Mouse (Mus musculus): ENCODE results near the gene Tbcd. TPM values are rescaled to one million over a fixed set of nuclear protein-coding genes. Genes with fewer than 3 reads are reported as not detected.
A peak's percentile ranks its signal among the peaks of the same experiment; 100 is the strongest.

Gene Tbcd
- total RNA-seq, 2 experiments from 2014 or later = 49.5 to 51.1 TPM

DNA sequence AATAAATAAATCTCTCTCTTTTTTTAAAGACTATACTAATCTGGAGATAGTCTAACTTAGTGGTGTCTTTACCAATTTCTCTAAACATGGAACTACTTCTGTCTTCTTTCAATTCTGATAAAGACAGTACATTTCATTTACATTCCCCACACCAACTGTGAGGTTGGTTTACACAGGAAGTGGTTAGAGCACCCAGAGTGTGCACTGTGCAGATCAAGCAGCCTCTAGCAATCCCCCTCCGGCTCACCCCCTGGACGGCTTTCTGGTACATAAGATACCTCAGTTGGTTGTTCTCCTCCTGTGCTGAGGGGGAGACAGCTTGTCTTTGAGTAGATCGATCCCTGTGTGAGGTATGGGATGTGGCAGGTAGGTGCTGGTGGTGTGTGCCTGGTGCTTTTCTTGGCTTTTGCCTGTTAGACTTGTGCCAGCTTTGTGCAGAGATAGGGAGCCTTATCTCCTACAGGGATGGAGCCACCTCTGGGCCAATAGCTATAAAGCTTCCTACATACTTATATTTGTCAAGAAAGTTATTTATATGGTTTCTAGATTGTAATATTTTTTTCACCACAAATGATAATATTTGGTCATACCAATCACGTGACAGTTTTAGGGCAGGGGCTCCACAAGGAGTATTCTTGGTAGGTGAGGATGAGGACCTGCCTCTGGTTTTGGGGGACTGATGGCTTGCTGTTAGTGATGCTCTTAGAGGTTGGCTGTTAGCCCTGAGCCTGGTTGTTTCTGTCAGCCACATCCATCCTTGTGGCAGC lies 108.0 kb downstream of the Tbcd start:
- ATAC-seq (replicated peaks; ENCODE audit: poor library complexity, severe bottlenecking) = peak; percentile 64

- ATAC-seq (replicated peaks; ENCODE audit: poor library complexity, severe bottlenecking) = peak; percentile 88
Measured at GRCm38 (mm10) chr11:121560294-121560663, 108.5 kb downstream of the Tbcd start.

DNA sequence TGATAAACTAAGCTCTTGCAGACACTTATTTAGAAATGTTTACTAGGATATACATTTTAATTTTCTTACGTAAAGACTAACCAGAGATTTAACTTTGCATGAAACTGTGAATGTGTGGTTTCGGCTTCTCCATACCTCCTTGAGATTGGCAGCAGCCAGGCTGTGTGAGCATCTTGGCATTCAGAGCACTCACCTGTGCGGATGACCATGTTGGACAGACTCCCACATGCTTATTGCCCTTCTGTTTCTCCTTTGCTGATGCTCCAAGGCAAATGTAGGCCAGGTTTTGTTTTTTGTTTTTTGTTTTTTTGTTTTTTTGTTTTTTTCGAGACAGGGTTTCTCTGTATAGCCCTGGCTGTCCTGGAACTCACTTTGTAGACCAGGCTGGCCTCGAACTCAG lies 111.6 kb downstream of the Tbcd start:
- no peak for ATAC-seq (replicated peaks; ENCODE audit: poor library complexity, severe bottlenecking)

DNA sequence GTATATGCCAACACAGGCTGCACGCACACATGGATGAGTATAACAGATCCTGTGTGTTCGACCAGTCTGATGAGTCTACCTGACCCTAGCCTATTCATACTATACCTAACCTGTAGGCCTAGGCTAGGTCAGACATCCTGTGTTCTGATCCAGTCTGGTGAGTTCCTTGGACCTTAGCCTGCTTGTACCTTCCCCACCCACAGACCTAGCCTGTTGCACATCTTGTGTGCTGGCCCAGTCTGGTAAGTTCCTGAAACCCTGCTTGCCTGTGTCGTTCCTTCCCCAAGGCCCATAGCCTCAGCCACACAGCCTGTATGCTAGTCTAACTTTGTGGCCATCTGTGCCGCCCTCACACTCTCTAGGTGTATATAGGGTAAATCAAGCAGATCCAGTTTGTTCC lies 112.5 kb downstream of the Tbcd start:
- no peak for ATAC-seq (replicated peaks; ENCODE audit: poor library complexity, severe bottlenecking)

- ATAC-seq (replicated peaks; ENCODE audit: poor library complexity, severe bottlenecking) = no peak
Measured at GRCm38 (mm10) chr11:121581856-121582255, 130.1 kb downstream of the Tbcd start.

- ATAC-seq (replicated peaks; ENCODE audit: poor library complexity, severe bottlenecking) = no peak
Measured at GRCm38 (mm10) chr11:121597254-121597653, 145.5 kb downstream of the Tbcd start.

GRCm38 (mm10) chr11:121601422-121601821 lies 149.7 kb downstream of the Tbcd start:
- no peak for ATAC-seq (replicated peaks; ENCODE audit: poor library complexity, severe bottlenecking)

GRCm38 (mm10) chr11:121605604-121606003 lies 153.9 kb downstream of the Tbcd start:
- ATAC-seq (replicated peaks; ENCODE audit: poor library complexity, severe bottlenecking) = peak; percentile 64

DNA sequence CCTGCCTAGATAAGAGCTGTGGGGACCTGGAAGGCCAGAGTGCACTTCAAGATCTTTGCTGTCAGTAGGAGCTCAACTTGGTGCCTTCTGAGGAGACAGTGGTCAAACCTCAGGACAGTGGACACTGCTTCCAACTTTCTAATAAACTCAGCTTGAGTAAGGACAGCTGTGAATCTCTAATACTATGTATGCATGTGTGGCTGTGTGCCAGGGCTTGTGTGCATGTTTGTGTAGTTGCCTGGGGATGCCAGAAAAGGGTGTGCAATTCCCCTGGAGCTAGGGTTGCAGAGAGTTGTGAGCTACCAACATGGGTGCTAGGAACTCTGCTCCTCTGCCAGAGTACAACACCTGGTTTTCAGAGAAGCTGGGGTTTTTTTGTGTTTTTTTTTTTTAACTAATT lies 159.2 kb downstream of the Tbcd start:
- no peak for ATAC-seq (replicated peaks; ENCODE audit: poor library complexity, severe bottlenecking)

DNA sequence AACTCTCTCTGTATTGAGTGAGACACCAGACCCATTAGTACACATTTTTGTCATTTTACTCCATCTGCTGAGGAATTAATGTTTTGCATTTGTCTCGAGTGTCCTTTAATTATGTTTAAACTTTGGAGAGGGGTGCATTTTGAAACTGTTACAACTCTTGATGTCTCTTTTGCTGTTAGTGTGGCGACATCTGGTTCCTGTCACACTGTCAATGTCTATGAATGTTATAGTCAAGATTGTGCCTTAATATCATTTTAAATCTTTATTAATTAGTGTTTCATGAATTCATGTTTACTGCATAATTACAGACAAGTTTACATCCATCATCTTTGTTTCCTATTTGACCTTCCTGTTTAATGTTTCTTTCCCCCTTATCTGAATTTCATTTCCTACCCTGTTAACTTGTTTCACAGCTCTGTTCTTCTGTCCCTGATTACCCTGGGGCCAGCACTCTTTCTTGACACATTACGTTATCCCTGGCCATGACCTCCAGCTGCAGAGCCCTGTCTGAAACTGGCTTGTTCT lies 164.3 kb downstream of the Tbcd start:
- no peak for ATAC-seq (replicated peaks; ENCODE audit: poor library complexity, severe bottlenecking)

GRCm38 (mm10) chr11:121616501-121616900 lies 164.8 kb downstream of the Tbcd start:
- ATAC-seq (replicated peaks; ENCODE audit: poor library complexity, severe bottlenecking) = no peak

DNA sequence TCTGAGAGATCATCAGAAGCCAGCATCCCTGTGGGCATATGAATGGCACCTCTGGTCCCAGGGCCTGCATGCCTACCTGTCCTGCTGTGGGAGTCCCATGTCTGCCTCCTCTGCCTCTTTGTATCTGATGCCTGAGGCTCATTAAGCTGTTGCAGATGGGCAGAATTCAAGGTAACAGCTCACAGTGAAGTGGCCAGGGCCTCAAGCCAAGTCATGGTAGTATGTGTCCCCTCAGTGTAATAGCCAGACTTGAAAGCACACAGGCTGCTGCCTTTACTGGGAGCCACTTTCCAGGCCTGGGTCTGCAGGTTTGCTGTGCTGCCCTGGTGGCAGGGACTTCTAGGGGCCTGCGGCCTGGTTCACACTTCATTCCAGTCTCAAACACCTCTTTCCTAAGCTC lies 165.6 kb downstream of the Tbcd start:
- ATAC-seq (replicated peaks; ENCODE audit: poor library complexity, severe bottlenecking) = no peak

DNA sequence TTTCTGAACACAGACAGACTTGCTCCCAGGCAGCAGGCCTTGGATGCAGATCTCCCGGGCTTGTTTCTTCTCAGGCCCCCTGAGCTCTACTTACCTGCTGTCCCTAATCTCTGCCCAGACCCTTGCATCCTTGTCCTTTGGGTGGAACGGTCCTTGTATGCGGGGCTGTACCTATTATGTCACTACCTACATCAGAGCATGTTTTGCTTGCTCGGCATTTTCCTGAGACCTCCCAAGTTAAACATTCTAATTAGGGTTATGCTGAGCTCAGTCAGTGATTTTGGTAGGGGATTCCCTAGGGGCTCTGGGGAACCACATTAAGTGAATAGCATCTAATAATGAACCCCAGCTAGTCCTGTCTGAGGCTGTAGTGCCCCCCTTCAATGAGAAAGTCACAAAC lies 173.3 kb downstream of the Tbcd start:
- ATAC-seq (replicated peaks; ENCODE audit: poor library complexity, severe bottlenecking) = no peak

DNA sequence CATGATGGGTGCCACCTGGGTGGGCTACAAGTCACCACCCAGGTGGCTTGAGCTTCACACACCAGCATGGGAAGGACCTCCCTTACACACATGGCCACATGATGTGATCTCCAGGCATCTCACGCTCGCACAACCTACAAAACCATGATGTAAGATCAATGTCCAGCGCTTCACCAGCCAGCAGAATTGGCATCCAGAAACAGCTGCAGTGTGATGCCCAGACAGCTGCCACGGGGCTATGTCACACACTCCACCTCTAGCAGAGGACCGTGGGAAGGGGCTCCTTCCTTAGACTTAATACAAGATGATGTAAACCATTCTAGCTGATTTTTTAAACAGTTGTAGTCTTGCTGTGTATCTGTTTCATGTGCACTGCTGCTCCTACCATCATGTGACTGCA lies 175.8 kb downstream of the Tbcd start:
- no peak for ATAC-seq (replicated peaks; ENCODE audit: poor library complexity, severe bottlenecking)

DNA sequence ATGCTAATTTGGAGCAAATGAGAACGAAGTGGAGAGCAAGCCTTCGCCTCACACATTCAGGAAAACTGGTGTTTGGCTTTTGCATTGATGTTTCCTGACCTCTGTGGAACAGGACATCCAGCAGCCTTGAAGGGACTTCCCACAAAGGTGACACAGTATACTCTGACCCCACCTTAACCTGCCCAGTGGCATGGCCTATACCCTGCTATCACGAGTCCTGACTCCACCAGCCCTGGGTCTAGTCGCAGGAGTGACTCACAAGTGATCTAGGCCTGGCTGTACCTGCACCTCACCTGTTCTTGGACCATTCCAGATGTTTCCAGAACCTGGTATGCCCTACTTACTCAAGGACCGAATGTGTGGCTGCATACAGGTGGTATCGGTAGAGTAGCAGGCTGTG lies 177.8 kb downstream of the Tbcd start:
- no peak for ATAC-seq (replicated peaks; ENCODE audit: poor library complexity, severe bottlenecking)

DNA sequence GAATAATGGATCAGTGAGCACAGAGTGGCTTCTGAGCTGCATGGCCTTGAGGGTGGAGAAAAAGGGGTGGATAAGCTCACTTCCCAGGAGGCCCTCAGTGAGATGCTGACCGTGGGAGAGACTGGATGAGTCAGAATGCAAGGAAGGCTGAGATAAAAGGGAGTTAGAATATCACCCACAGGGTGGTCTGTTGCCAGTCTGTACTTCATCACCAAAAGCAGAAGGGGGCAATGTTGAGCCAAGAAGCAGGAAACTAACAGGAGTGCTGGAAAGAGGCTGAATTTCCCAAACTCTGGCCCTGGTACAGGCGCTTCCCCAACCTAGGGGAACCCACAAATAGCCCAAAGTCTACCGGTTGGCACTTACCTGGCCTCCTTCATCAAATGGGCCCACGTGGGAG lies 178.7 kb downstream of the Tbcd start:
- no peak for ATAC-seq (replicated peaks; ENCODE audit: poor library complexity, severe bottlenecking)

DNA sequence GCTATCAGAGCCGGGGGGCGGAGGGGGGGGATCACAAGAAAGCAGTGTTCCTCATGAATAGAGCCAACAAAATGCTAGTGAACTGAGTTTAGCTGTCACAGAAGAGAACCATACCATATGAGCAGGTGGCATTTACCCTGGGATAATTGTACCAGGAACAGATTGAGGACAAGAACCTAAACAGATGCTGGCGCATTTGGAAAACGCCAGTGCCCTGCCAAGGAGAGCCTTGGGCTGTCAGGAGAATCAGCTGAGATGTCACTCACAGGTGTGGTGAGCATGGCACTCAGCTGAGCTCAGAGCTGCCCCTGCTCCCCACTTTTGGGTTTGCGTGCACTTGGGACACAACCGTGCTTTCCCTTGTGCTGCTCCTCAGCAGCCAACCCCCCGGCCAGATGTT lies 179.7 kb downstream of the Tbcd start:
- ATAC-seq (replicated peaks; ENCODE audit: poor library complexity, severe bottlenecking) = no peak

GRCm38 (mm10) chr11:121636646-121637045 lies 184.9 kb downstream of the Tbcd start:
- no peak for ATAC-seq (replicated peaks; ENCODE audit: poor library complexity, severe bottlenecking)

- ATAC-seq (replicated peaks; ENCODE audit: poor library complexity, severe bottlenecking) = no peak
Measured at GRCm38 (mm10) chr11:121641501-121642145, 189.9 kb downstream of the Tbcd start.

DNA sequence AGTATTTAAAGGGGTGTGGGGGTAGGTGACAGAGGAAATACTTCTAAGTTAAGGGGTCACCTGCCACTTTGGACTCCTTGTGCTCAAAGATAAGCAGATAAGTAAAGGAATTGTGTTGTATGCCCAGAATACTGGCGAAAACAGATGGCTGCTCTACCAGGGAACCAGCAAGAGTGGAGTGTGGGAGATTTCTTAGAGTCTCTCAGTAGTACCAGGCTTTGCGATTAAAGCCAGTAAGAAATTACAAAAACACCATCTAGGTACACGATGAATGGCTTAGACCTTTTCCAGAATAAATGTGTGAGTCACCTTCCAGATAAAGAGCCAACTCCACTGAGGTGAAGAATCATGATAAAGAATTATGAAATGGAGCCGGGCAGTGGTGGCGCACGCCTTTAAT lies 193.6 kb downstream of the Tbcd start:
- no peak for ATAC-seq (replicated peaks; ENCODE audit: poor library complexity, severe bottlenecking)

DNA sequence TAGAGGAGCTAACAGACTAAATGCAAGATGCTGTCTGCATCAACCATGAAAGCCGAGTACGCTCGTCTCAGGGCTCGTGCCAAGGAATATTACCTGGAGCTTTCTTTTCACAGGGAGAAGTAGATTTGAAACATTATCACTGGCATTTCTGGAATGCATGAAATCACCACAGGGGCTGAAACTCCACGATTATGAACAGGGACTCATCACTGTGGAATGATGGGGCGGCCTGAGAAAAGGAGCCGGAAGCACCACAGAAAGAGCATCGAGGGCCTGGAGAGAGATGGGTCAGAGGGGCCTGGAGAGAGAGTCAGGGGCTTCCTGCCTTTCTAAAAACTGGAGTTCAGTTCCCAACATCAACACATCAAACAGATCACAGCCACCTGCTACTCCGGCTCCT lies 195.6 kb downstream of the Tbcd start:
- ATAC-seq (replicated peaks; ENCODE audit: poor library complexity, severe bottlenecking) = no peak

DNA sequence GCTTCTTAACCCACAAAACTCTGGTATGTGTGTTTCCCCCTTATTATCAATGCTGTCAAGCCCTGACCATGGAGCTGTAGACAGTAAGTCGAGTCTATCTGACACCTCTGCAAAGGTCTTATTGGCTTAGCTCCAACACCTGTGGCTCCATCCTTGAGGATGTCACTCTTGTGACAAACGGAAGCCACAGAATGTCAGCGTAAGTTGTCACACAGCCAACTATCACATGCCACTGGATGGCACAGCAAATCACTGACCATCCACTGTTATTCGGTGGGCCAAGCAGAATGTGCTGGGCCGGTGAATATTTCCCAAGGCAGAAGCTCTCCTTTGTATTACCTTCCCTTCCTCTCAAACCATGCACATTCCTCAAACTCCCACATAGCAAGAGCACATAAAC lies 196.4 kb downstream of the Tbcd start:
- ATAC-seq (replicated peaks; ENCODE audit: poor library complexity, severe bottlenecking) = no peak
